Mouse (Mus musculus) ES-E14 (cell line): Measurements from ENCODE around the gene Sertad2.

ENCODE experiments used
- HCFC1 ChIP-seq: IDR thresholded peaks from 2 replicates; pipeline ENCODE4 v1.6.1; 2012; ENCODE audit warnings: low read length, inconsistent platforms, borderline replicate concordance; ENCODE audit not compliant: insufficient read depth
- ZC3H11A ChIP-seq: IDR thresholded peaks from 2 replicates; pipeline ENCODE4 v1.6.1; 2012; ENCODE audit warnings: low read depth, mild to moderate bottlenecking, inconsistent platforms, low read length, borderline replicate concordance

DNA sequence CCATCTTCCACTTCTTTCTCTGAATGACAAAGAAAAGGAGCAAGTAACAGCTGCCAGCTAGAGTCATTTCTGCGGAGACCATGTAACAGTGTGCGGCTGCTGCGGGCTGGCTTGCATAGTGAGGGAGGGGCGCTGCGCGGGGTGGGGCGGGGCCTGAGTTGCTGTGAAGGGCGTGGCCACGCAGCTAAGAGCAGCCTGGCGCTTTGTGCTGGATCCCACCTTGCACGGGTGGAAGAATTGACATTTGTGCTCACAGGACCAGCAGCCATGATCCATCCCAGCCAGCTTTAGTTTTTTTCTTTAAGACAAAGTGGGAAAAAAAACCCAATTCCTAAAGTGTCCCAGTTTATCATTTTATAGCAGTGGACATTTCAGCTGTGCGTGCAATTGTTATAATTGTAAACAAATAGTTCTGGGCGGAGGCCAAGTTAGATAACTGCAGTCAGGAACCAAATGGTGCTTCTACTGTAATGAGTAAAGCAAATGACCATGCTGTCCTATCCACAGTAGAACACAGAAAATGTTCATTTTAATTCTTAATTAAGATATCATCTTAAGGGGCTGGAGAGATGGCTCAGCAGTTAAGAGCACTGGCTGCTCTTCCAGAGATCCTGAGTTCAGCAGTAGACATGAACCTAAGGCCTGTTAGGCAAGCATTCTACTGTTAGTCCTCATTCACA, 18.4 kb downstream of the Sertad2 start:
- TF ChIP-seq ZC3H11A: no peak
- no peak for TF ChIP-seq HCFC1
